Mouse (Mus musculus) heart, postnatal 0 days (tissue): ENCODE data around the gene Osbp2. TPM values are rescaled to one million over a fixed set of nuclear protein-coding genes. Genes with fewer than 3 reads are reported as not detected.
A peak's percentile ranks its signal among the peaks of the same experiment; 100 is the strongest.

Source experiments
- ATAC-seq: fragments of 200-750 bp; cut with Nextera tagmentation; 2 replicates; pipeline ENCODE4 v1.8.0; 2017; ENCODE audit warnings: low read depth, moderate number of reproducible peaks, moderate library complexity; ENCODE audit not compliant: insufficient read depth
- DNase-seq: peaks from one replicate; pipeline ENCODE4 v3.0.0-alpha.2; 2016; ENCODE audit warnings: low spot score
- H3K27ac ChIP-seq: fragments of 300-500 bp; sonication (generic); 2 replicates; pipeline ENCODE4 v1.5.1; 2014; ENCODE audit warnings: low read depth, mild to moderate bottlenecking
- H3K27me3 ChIP-seq: fragments of 300-500 bp; sonication (generic); 2 replicates; pipeline ENCODE4 v1.6.1; 2014; ENCODE audit warnings: low read length, mixed read lengths; ENCODE audit not compliant: control insufficient read depth, insufficient read depth
- H3K36me3 ChIP-seq: fragments of 300-500 bp; sonication (generic); replicated peaks from 2 replicates; pipeline ENCODE4 v1.6.1; 2014; ENCODE audit warnings: low read length, mixed read lengths; ENCODE audit not compliant: control insufficient read depth, insufficient read depth
- H3K4me1 ChIP-seq: fragments of 300-500 bp; sonication (generic); 2 replicates; pipeline ENCODE4 v1.6.1; 2014; ENCODE audit warnings: antibody characterized with exemption; ENCODE audit not compliant: control insufficient read depth, insufficient read depth
- H3K4me2 ChIP-seq: fragments of 300-500 bp; sonication (generic); 2 replicates; pipeline ENCODE4 v1.6.1; 2014; ENCODE audit warnings: low read depth, mild to moderate bottlenecking, low read length, moderate library complexity
- H3K4me3 ChIP-seq: fragments of 300-500 bp; sonication (generic); 2 replicates; pipeline ENCODE4 v1.5.1; 2014; ENCODE audit warnings: low read depth, low read length
- H3K9ac ChIP-seq: fragments of 300-500 bp; sonication (generic); replicated peaks from 2 replicates; pipeline ENCODE4 v1.6.1; 2014; ENCODE audit warnings: low read depth, low read length, mixed read lengths
- H3K9me3 ChIP-seq: fragments of 300-500 bp; sonication (generic); replicated peaks from 2 replicates; pipeline ENCODE4 v1.6.1; 2016; ENCODE audit warnings: low read length; ENCODE audit not compliant: control insufficient read depth
- CTCF ChIP-seq: IDR thresholded peaks from 2 replicates; pipeline ENCODE4 v1.5.1; 2016; ENCODE audit warnings: antibody characterized with exemption, control low read depth, low read depth
- EP300 ChIP-seq: IDR thresholded peaks from 2 replicates; pipeline ENCODE4 v1.6.1; 2016; ENCODE audit warnings: antibody characterized with exemption, low read depth
- WGBS: fragments of 180-500 bp; shearing (Covaris S2); extraction: QIAGEN DNeasy Blood & Tissue Kit; methylation state at CpG from one replicate; pipeline ENCODE4 v1.1.7; 2014; 5-methylcytosine and 5-hydroxymethylcytosine counted together
- polyA plus RNA-seq: library from polyadenylated mRNA; unstranded; fragments of >200 nt; fragmentation: Nextera tagmentation; extraction: Ambion mirVana; gene quantifications from 2 replicates; pipeline ENCODE4 v1.2.1, GENCODE M21; 2015
- total RNA-seq: library from RNA; depleted of rRNA; stranded (reverse); fragments of >200 nt; gene quantifications from 2 replicates; pipeline ENCODE4 v1.2.3, GENCODE M21; 2014; ENCODE audit warnings: low replicate concordance

The Osbp2 gene
- total and polyA plus RNA-seq, 2 experiments from 2014 or later = 2.9 to 8.9 TPM

- H3K27me3 ChIP-seq = no peaks in the 10 kb centered on the region
- H3K27ac ChIP-seq = no peak overlapping the region
- no peaks in the 10 kb centered on the region for H3K36me3 ChIP-seq
- no peak overlapping the region for H3K4me2 ChIP-seq
- no peak overlapping the region for H3K4me3 ChIP-seq
- no peak for ATAC-seq
- no peak for TF ChIP-seq CTCF
- TF ChIP-seq EP300 = no peak
- no peak for DNase-seq
- H3K4me1 ChIP-seq = no peaks in the 10 kb centered on the region
- no peak overlapping the region for H3K9ac ChIP-seq
- H3K9me3 ChIP-seq = no peaks in the 10 kb centered on the region
- 28% methylated on average over 4 of the region's 4 CpGs for WGBS
Measured at GRCm38 (mm10) chr11:3817986-3818758, 45.5 kb downstream of the Osbp2 start.

- DNase-seq (no peak), ATAC-seq (no peak)
- no peak for TF ChIP-seq CTCF
- no peak for TF ChIP-seq EP300
- no peak overlapping the region for H3K4me3 ChIP-seq
- H3K9ac ChIP-seq = no peak overlapping the region
- H3K27me3 ChIP-seq = no peaks in the 10 kb centered on the region
- H3K9me3 ChIP-seq = 0 out of 2 replicates have a peak, but pooled peaks cover 2% of the 10 kb centered on the region
- H3K36me3 ChIP-seq = no peaks in the 10 kb centered on the region
- H3K4me1 ChIP-seq = no peaks in the 10 kb centered on the region
- H3K4me2 ChIP-seq = no peak overlapping the region
- H3K27ac ChIP-seq = no peak overlapping the region
Measured at GRCm38 (mm10) chr11:3815951-3816350, 47.8 kb downstream of the Osbp2 start.

GRCm38 (mm10) chr11:3813340-3813739, 50.4 kb downstream of the Osbp2 start:
- Histone ChIP-seq H3K4me2 (no peak overlapping the region), H3K27ac (no peak overlapping the region), H3K9ac (no peak overlapping the region), H3K36me3 (no peaks in the 10 kb centered on the region), H3K9me3 (0 out of 2 replicates have a peak, but pooled peaks cover 2% of the 10 kb centered on the region), H3K4me3 (no peak overlapping the region), H3K27me3 (no peaks in the 10 kb centered on the region), H3K4me1 (no peaks in the 10 kb centered on the region)
- no peak for ATAC-seq
- TF ChIP-seq CTCF (no peak), EP300 (no peak)
- no peak for DNase-seq

- peak; percentile 62 for TF ChIP-seq CTCF
- TF ChIP-seq EP300 = no peak
- no peak overlapping the region for H3K9ac ChIP-seq
- no peaks in the 10 kb centered on the region for H3K4me1 ChIP-seq
- no peak for DNase-seq
- H3K4me3 ChIP-seq = no peak overlapping the region
- ATAC-seq = no peak
- H3K27me3 ChIP-seq = no peaks in the 10 kb centered on the region
- 0 out of 2 replicates have a peak, but pooled peaks cover 2% of the 10 kb centered on the region for H3K9me3 ChIP-seq
- H3K27ac ChIP-seq = no peak overlapping the region
- 15% methylated on average over 3 of the region's 3 CpGs for WGBS
- H3K4me2 ChIP-seq = no peak overlapping the region
- no peaks in the 10 kb centered on the region for H3K36me3 ChIP-seq
Measured at GRCm38 (mm10) chr11:3808162-3808561, 55.5 kb downstream of the Osbp2 start.

- Histone ChIP-seq H3K9me3 (no peaks in the 10 kb centered on the region), H3K4me2 (no peak overlapping the region), H3K9ac (no peak overlapping the region), H3K27ac (no peak overlapping the region), H3K27me3 (no peaks in the 10 kb centered on the region), H3K4me3 (no peak overlapping the region), H3K36me3 (no peaks in the 10 kb centered on the region), H3K4me1 (no peaks in the 10 kb centered on the region)
- DNase-seq (peak; percentile 11), ATAC-seq (no peak)
- peak; percentile 67 for TF ChIP-seq CTCF
- TF ChIP-seq EP300 = no peak
- 31% methylated on average over 3 of the region's 3 CpGs for WGBS
Measured at GRCm38 (mm10) chr11:3805362-3805761, 58.3 kb downstream of the Osbp2 start.

DNA sequence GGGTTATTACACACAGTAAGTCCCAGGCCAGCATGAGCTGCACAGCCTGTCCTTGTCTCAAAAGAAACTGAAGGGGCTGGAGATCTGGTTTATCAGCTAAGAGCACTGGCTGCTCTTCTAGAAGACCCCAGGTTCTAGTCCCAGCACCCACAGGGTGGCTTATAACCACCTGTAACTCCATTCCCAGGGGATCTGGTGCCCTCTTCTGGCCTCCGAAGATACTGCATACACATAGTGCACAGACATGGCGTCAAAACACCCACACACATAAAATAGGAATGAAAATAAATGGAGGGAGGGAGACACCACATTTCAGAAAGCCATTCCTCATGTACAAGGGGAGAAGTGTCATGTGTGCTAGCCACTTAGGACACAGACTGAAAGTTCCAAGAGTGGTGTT, 59.1 kb downstream of the Osbp2 start:
- no peak for ATAC-seq
- no peak overlapping the region for H3K4me3 ChIP-seq
- H3K9ac ChIP-seq = no peak overlapping the region
- H3K4me2 ChIP-seq = no peak overlapping the region
- no peaks in the 10 kb centered on the region for H3K36me3 ChIP-seq
- no peaks in the 10 kb centered on the region for H3K4me1 ChIP-seq
- no peak for DNase-seq
- no peak overlapping the region for H3K27ac ChIP-seq
- TF ChIP-seq CTCF (no peak), EP300 (no peak)
- WGBS = 90% methylated on average over 2 of the region's 2 CpGs
- H3K9me3 ChIP-seq = no peaks in the 10 kb centered on the region
- H3K27me3 ChIP-seq = no peaks in the 10 kb centered on the region
